Mouse (Mus musculus) layer of hippocampus, adult 11-12 months (tissue): ENCODE measurements around the gene Mast4.
A peak's percentile ranks its signal among the peaks of the same experiment; 100 is the strongest.

ENCODE experiments used
- DNase-seq: peaks from one replicate; pipeline ENCODE4 v3.0.0; 2022; ENCODE audit warnings: low spot score

Gene Mast4

DNA sequence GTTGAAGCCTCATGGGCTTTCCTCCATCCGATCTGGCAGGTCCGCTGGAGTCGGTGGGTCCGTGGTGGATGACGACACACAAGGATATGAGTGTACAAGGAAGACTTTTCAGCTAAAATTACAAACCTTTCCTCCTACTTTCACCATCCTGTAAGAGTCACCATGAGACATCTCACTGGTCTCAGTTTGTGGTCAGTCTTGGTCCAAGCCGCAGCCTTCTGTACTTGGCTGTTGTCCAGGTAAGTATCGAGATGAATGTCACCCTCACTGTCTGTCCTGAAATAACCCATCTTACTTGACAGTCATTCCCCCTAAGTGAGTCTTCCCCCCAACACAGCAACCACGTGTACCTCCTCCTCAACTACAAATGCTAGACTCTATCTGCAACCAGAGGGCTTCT, 94.6 kb downstream of the Mast4 start:
- no peak for DNase-seq

- DNase-seq, result no peak
These were observed 96.1 kb downstream of the Mast4 start for GRCm38 (mm10) chr13:103238034-103238705.

GRCm38 (mm10) chr13:103232171-103232570, 102.1 kb downstream of the Mast4 start:
- no peak for DNase-seq

DNA sequence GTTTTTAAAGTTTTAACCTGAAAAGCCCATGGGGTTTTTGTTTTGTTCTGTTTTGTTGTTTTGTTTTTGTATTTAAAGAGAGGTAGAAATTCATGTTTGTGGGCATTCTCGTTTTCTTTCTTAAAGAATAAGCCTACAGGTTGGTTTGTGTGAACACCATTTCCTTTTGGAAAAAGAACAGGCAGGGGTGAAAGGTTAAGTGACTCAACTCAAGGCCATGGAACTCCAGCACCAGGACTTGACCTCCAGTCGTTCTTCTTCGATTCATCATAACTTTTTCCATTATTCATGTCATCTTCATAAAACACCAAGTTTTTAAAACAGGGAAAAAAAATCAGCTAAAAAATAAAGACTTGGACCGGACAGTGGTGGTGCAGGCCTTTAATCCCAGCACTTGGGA, 105.2 kb downstream of the Mast4 start:
- DNase-seq, result no peak

- peak; percentile 10 for DNase-seq
These were observed 108.1 kb downstream of the Mast4 start for GRCm38 (mm10) chr13:103225895-103226815.

DNA sequence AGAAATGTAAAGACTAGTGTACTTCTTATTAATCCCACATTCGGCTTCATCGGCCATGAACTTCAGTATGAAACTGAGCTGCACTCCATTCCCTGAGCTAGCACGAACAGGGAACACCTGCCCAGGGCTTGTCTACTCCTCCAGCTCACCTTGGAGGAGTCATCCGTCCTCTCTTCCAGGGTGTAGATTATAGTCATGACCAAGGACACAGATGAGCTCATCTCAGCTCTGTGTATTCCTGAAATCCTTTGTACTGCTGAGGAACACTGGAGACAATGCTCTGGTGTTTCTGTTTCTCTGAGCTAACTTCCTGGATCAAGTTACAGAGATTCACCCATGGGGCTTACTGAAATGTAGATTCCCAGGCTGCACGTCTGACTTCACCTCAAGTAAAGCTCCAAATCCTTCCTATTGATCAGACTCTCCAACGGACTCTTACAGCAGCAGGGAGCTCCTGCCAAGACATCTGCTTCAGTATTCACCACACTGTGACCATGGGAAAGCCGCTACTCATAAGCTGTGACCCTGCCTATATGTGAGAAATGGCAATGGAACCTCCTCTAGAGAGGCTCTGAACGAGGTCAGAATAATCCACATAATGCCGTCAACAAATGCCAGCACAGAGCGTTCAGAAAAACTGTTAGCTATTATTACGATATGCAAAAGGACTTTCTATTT, 108.9 kb downstream of the Mast4 start:
- no peak for DNase-seq

DNA sequence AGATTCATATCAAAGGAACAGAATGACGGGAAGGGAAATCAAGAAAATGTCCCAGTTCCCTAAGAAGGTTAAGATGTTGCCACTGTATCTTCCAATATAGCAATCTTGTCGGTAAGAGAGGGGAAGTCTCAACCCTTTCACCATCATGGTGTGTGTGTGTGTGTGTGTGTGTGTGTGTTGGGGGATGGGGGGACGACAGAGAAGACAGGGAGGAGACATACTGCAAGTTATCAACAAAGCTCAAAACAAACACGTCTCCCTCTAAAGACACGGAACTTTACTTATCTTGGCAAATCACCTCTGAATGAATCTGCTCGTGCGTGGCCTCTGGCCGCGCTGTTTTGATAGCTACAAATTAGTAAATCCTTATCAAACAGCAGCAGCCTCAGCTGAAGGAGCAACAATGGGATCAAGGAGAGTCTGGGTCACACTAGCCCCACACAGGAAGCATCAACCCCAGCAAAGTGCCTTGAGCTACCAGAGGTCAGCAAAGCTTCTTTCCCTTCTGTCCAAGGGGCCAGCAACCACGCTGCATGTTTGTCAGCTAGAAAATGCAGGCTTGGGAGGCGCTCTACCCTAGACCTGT, 113.7 kb downstream of the Mast4 start:
- no peak for DNase-seq

DNA sequence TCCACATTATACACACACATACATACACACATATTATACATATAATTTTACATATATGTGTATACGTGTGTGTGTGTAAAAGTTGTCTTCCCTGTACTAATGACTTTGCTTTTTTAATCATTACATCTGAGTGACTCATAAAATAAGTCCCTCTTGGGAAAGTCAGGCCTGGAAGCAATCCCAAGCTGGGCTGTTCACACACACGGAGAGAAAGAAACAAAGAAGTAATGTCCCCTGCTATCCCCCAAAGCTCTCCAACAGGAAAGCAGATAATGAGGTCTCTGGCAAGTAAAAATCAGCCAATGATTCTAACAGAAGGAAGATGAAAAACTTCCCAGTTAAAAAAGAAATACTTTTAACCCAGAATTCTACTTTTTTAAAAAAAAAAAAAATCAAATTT, 114.3 kb downstream of the Mast4 start:
- DNase-seq, result no peak

GRCm38 (mm10) chr13:103217486-103217885, 116.8 kb downstream of the Mast4 start:
- no peak for DNase-seq

- no peak for DNase-seq
These were observed 119.8 kb downstream of the Mast4 start for GRCm38 (mm10) chr13:103214506-103214905.

- DNase-seq, result no peak
These were observed 122.3 kb downstream of the Mast4 start for GRCm38 (mm10) chr13:103211953-103212352.

GRCm38 (mm10) chr13:103211501-103211941, 122.8 kb downstream of the Mast4 start:
- DNase-seq, result no peak

DNA sequence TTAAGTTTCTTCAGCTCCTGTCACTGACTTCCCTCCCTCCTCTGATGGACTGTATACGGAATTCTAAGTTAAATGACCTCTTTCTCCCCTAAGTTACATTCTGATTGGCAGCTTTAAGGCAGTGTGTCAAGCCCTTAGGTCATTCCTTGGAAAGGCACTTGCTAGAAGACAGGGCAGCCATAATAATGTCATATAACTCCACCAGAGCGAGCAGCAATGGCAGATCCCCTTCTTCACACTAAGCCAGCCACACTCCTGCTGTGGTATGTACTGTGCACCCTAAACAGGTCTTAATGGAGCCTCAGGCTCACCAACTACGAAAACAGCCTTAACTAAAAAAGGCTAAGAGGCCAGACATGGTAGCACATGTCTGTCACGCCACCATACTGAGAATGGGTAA, 123.6 kb downstream of the Mast4 start:
- DNase-seq, result no peak

GRCm38 (mm10) chr13:103207199-103207598, 127.1 kb downstream of the Mast4 start:
- DNase-seq, result no peak

DNA sequence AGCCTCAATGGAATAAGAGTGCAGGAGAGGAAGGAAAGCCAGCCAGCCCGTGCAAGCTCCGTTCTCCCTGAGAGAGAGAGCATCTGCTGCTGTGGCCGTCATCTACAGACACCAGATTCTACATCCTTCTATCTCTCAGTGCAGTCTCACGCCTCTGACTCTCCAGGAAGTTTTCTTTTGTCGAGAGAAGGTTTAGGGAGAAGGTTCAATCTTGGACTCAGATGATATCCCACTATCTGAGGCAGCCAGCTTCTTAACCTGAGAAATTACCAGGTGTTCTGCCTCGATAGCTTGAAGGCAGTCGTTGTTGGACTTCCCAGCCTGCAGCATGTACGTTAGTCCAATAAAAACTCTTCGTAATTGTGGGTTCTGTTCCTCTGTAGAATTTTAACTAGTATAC, 127.7 kb downstream of the Mast4 start:
- DNase-seq, result no peak

DNA sequence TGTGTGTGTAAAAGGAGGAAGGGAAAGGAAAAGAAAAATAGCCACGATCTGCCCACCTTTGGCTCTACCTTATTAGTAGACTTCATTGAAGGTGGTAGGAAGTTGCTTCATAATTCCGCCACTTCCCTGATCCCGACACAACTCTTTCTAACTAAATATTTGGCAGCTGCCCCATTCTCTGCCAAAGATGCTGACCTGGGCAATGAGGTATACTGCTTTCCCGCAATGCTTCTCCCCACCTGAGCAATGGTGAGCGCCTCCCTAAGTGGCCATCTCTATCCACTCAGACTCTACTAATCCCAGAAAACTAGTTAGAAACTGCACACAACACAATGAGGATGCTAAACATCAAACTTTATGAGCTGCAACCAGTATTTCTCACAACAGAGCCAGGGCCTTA, 129.1 kb downstream of the Mast4 start:
- no peak for DNase-seq

DNA sequence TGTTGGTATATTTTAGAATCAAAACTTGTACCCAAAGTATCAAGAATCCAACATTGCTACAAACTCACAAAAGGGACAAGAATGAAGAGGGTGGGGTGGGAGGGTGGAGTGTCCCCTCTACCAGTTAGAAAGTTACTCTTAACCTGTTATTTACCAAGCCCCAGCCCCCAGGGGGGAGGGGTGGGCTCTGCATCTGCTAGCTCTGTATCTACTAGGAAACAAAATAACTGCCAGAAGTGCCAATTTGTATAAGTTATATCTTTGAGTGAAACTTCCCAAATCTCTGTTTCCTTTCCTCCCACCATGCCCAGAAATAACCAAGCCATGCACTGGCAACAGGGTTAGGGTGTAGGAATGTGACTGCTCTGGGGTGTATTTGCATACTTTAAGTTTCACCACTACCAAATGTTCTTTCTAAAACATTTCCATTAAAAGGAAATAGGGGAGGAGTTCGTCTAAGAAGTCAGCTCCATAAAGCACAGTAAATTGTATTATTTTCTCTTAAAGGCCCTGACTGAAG, 130.9 kb downstream of the Mast4 start:
- DNase-seq, result no peak

DNA sequence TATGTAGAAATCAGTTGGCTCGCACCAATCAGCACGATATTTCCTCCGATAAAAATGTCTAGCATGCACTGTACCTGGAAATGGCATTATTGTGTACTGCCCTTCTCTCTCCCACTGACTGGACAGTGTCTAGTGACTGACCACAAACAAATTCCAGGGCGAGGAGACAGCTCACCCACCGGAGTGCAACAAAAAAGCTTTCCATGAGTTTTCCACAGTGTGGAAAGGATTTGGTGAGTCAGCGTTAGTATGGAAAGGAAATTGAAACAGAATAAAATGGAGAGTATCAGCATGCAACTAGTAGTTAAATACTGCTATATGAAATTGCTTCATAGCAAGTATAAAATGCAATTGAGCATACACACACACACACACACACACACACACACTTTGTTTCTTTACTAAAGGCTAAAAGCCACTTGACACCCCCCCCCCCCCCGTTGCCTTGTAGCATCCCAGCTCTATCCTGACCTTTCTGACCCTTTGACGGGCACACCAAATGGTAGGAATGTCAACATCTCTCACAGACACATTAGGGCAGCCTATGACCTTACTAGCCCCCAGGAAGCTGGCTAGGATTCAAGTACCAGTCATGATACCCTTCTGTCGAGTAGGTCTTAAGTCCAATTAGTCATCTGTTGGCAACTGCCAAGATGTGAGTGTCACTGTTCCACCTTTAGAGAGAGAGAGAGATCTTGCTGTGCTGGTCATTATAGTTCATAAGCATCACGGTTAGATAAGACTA, 133.1 kb downstream of the Mast4 start:
- DNase-seq, result no peak

- DNase-seq, result no peak
These were observed 134.3 kb downstream of the Mast4 start for GRCm38 (mm10) chr13:103199823-103200660.

- DNase-seq, result no peak
These were observed 135.9 kb downstream of the Mast4 start for GRCm38 (mm10) chr13:103198210-103198940.
